Mouse (Mus musculus): ENCODE results near the gene Kri1.
"Not testable (repeated sequence)": the region's sequence is repeated elsewhere in the genome, so short reads cannot be mapped to it uniquely, and the experiment has no call there.

The Kri1 gene

GRCm38 (mm10) chr9:21273094-21273493 lies 14.7 kb downstream of the Kri1 start:
- DNase-seq, result no peak

GRCm38 (mm10) chr9:21272391-21272790 lies 15.4 kb downstream of the Kri1 start:
- DNase-seq, result no peak

- not testable (repeated sequence) for DNase-seq
Observed at GRCm38 (mm10) chr9:21269590-21269989, 18.2 kb downstream of the Kri1 start.

GRCm38 (mm10) chr9:21268305-21268704 lies 19.5 kb downstream of the Kri1 start:
- no peak for DNase-seq

GRCm38 (mm10) chr9:21266889-21267288 lies 20.9 kb downstream of the Kri1 start:
- DNase-seq, result no peak

- no peak for DNase-seq
Observed at GRCm38 (mm10) chr9:21265611-21266010, 22.2 kb downstream of the Kri1 start.

- peak; percentile 99 for DNase-seq
Observed at GRCm38 (mm10) chr9:21265000-21265561, 22.7 kb downstream of the Kri1 start, which contains the start of gene Atg4d. Gene Atg4d (plus strand): TSS chr9:21265293.

- DNase-seq, result no peak
Observed at GRCm38 (mm10) chr9:21264272-21264999, 23.3 kb downstream of the Kri1 start.

- no peak for DNase-seq
Observed at GRCm38 (mm10) chr9:21261831-21262230, 25.9 kb downstream of the Kri1 start.

- no peak for DNase-seq
Observed at GRCm38 (mm10) chr9:21260491-21261040, 27.2 kb downstream of the Kri1 start.

GRCm38 (mm10) chr9:21256349-21256748 lies 31.4 kb downstream of the Kri1 start:
- not testable (repeated sequence) for DNase-seq

- DNase-seq, result no peak
Observed at GRCm38 (mm10) chr9:21254690-21255089, 33.1 kb downstream of the Kri1 start.

- no peak for DNase-seq
Observed at GRCm38 (mm10) chr9:21251116-21251735, 36.5 kb downstream of the Kri1 start.

GRCm38 (mm10) chr9:21250509-21250908 lies 37.3 kb downstream of the Kri1 start:
- DNase-seq, result no peak

GRCm38 (mm10) chr9:21249629-21250508 lies 37.9 kb downstream of the Kri1 start:
- DNase-seq, result no peak

GRCm38 (mm10) chr9:21248326-21248725 lies 39.4 kb downstream of the Kri1 start, which contains the start of gene S1pr5:
Gene S1pr5 (minus strand): TSS chr9:21248443.
- peak; percentile 83 for DNase-seq

GRCm38 (mm10) chr9:21246342-21246741 lies 41.4 kb downstream of the Kri1 start:
- DNase-seq, result no peak

- no peak for DNase-seq
Observed at GRCm38 (mm10) chr9:21245113-21245487, 42.7 kb downstream of the Kri1 start.

- DNase-seq, result no peak
Observed at GRCm38 (mm10) chr9:21244428-21245112, 43.2 kb downstream of the Kri1 start.

GRCm38 (mm10) chr9:21243826-21244427 lies 43.8 kb downstream of the Kri1 start:
- no peak for DNase-seq

- DNase-seq, result peak; percentile 76
Observed at GRCm38 (mm10) chr9:21241343-21241742, 46.4 kb downstream of the Kri1 start.

GRCm38 (mm10) chr9:21239465-21239848 lies 48.3 kb downstream of the Kri1 start:
- DNase-seq, result no peak

Data from layer of hippocampus, adult 9-11 months (tissue).